ENCODE assay signal across 8 mouse cellular contexts in genomic region chr9:88480120-88480519, GRCm38 (mm10). TPM values are rescaled to one million over a fixed set of nuclear protein-coding genes. Genes with fewer than 3 reads are reported as not detected.
DNase-seq lines count a peak whose midpoint lies in the region; ATAC-seq and TF ChIP-seq lines count a peak whose summit lies in the region.

No protein-coding gene starts in this region.

- DNase-seq in kidney, adult 2 months = peak; percentile 2
- no peak for DNase-seq in kidney, adult 18-20 months
- DNase-seq in midbrain, embryonic 14.5 days = no peak
- DNase-seq in thymus, postnatal 14 days = no peak
- DNase-seq in left cerebral cortex, postnatal 14 days (ENCODE audit: low spot score in 2 of 2) = no peak
- DNase-seq in retina, embryonic 14.5 days (ENCODE audit: low spot score) = no peak

- TF ChIP-seq POLR2A in kidney, adult 2 months (IDR thresholded peaks at IDR 0.05; ENCODE audit: low read depth, low read length) = no peak
- TF ChIP-seq POLR2A in bone marrow, adult 2 months (IDR thresholded peaks at IDR 0.05; ENCODE audit: borderline replicate concordance, control insufficient read depth, low read depth, low read length) = no peak

- WGBS in kidney, adult 2 months = 0% methylated on average over 1 of the region's 1 CpGs
- 2% methylated on average over 1 of the region's 1 CpGs for WGBS in bone marrow, adult 2 months
- 5% methylated on average over 1 of the region's 1 CpGs for WGBS in hindbrain, embryonic 15.5 days
- 8% methylated on average over 1 of the region's 1 CpGs for WGBS in midbrain, embryonic 14.5 days

- ATAC-seq in hindbrain, embryonic 15.5 days (ENCODE audit: low FRiP score, low read depth) = no peak
- ATAC-seq in midbrain, embryonic 14.5 days (ENCODE audit: low FRiP score, low TSS enrichment) = no peak

- no peaks in the 10 kb centered on the region for H3K9me3 ChIP-seq in hindbrain, embryonic 15.5 days
- H3K9me3 ChIP-seq in midbrain, embryonic 14.5 days (ENCODE audit: control insufficient read depth, low read length) = no peaks in the 10 kb centered on the region

- peak overlapping the region; percentile 64 for H3K4me2 ChIP-seq in hindbrain, embryonic 15.5 days
- H3K4me2 ChIP-seq in midbrain, embryonic 14.5 days (ENCODE audit: low read length) = peak overlapping the region; percentile 84

- H3K4me3 ChIP-seq in kidney, adult 2 months (ENCODE audit: insufficient read depth, low read depth, low read length) = no peak overlapping the region
- peak overlapping the region; percentile 22 for H3K4me3 ChIP-seq in bone marrow, adult 2 months (replicated peaks; ENCODE audit: control insufficient read depth, low read depth, low read length)
- H3K4me3 ChIP-seq in hindbrain, embryonic 15.5 days = peak overlapping the region; percentile 93
- peak overlapping the region; percentile 99 for H3K4me3 ChIP-seq in midbrain, embryonic 14.5 days (replicated peaks; ENCODE audit: low read depth, low read length)

- H3K27ac ChIP-seq in kidney, adult 2 months (ENCODE audit: insufficient read depth, low read depth, low read length) = no peak overlapping the region
- no peak overlapping the region for H3K27ac ChIP-seq in bone marrow, adult 2 months (ENCODE audit: control insufficient read depth, insufficient read depth, low read depth, low read length, poor library complexity)
- no peak overlapping the region for H3K27ac ChIP-seq in hindbrain, embryonic 15.5 days (replicated peaks)
- H3K27ac ChIP-seq in midbrain, embryonic 14.5 days (replicated peaks; ENCODE audit: low read depth, low read length) = no peak overlapping the region

- H3K4me1 ChIP-seq in kidney, adult 2 months (ENCODE audit: control insufficient read depth, insufficient read depth, low read length) = no peaks in the 10 kb centered on the region; the same call in 1 of the 2 replicates
- H3K4me1 ChIP-seq in bone marrow, adult 2 months (ENCODE audit: control insufficient read depth, insufficient read depth, low read length) = no peaks in the 10 kb centered on the region
- H3K4me1 ChIP-seq in hindbrain, embryonic 15.5 days (replicated peaks) = peaks cover 34% of the 10 kb centered on the region
- peaks cover 19% of the 10 kb centered on the region for H3K4me1 ChIP-seq in midbrain, embryonic 14.5 days (ENCODE audit: control insufficient read depth, insufficient read depth, low read length)

- no peaks in the 10 kb centered on the region for H3K27me3 ChIP-seq in kidney, adult 2 months (replicated peaks; ENCODE audit: control insufficient read depth, insufficient read depth, low read length)
- no peaks in the 10 kb centered on the region for H3K27me3 ChIP-seq in hindbrain, embryonic 15.5 days
- H3K27me3 ChIP-seq in midbrain, embryonic 14.5 days (ENCODE audit: control insufficient read depth, insufficient read depth, low read length) = no peaks in the 10 kb centered on the region

- no peak for TF ChIP-seq CTCF in kidney, adult 2 months (conservative IDR thresholded peaks at IDR 0.05; ENCODE audit: insufficient read depth, insufficient read length, low read depth, low read length)
- TF ChIP-seq CTCF in bone marrow, adult 2 months (IDR thresholded peaks at IDR 0.05; ENCODE audit: control insufficient read depth, insufficient read depth, low read length) = no peak

- intact Hi-C loops in left cerebral cortex, postnatal 14 days (cut with DNase I) = loop anchor here (5.0 kb wide), 1 partner anchor 43 kb away; the partner anchor contains the start of gene Snx14

- peak overlapping the region; percentile 11 for H3K9ac ChIP-seq in hindbrain, embryonic 15.5 days
- H3K9ac ChIP-seq in midbrain, embryonic 14.5 days (replicated peaks; ENCODE audit: low read length) = peak overlapping the region; percentile 95

- H3K36me3 ChIP-seq in kidney, adult 2 months (ENCODE audit: control insufficient read depth, insufficient read depth, low read length) = no peaks in the 10 kb centered on the region; the same call in none of the 2 replicates
- H3K36me3 ChIP-seq in hindbrain, embryonic 15.5 days = peaks cover 13% of the 10 kb centered on the region
- H3K36me3 ChIP-seq in midbrain, embryonic 14.5 days (ENCODE audit: control insufficient read depth, insufficient read depth, low read length) = peaks cover 34% of the 10 kb centered on the region

RNA-seq across cellular contexts. Expression of gene Syncrip, which starts 2.3 kb away (rescaled TPM):
- polyA plus RNA-seq in kidney, adult 2 months (2012; rRNA removed) = 3.1 and 7.2 TPM in 2 replicates
- polyA plus RNA-seq in bone marrow, adult 2 months (2011; ENCODE audit: insufficient read depth, insufficient read length, low replicate concordance, missing spikeins) = 80.2 and 101 TPM in 2 replicates
- polyA plus RNA-seq in hindbrain, embryonic 15.5 days (2015; fragmentation: Nextera tagmentation; extraction: Ambion mirVana) = 71.2 and 77.0 TPM in 2 replicates
- 85.3 and 117 TPM in 2 replicates for polyA plus RNA-seq in midbrain, embryonic 14.5 days (2014; fragmentation: Nextera tagmentation; extraction: Ambion mirVana)
- 10 to 100 TPM; 69.9 to 72.5 TPM for total RNA-seq in left cerebral cortex, postnatal 14 days (2021)

RNA-seq across cellular contexts. Expression of gene Gm20537, which starts 23.7 kb away (rescaled TPM):
- polyA plus RNA-seq in kidney, adult 2 months (2012; rRNA removed) = 0.41 and 0.75 TPM in 2 replicates
- polyA plus RNA-seq in bone marrow, adult 2 months (2011; ENCODE audit: insufficient read depth, insufficient read length, low replicate concordance, missing spikeins) = 2.1 TPM in 1 of 2 replicates, not detected in the other
- 0.49 and 0.57 TPM in 2 replicates for polyA plus RNA-seq in hindbrain, embryonic 15.5 days (2015; fragmentation: Nextera tagmentation; extraction: Ambion mirVana)
- polyA plus RNA-seq in midbrain, embryonic 14.5 days (2014; fragmentation: Nextera tagmentation; extraction: Ambion mirVana) = 1.3 TPM in 1 of 2 replicates, not detected in the other
- 1 to 10 TPM in 1 of 2 experiments, not detected in 1; 2.1 TPM for total RNA-seq in left cerebral cortex, postnatal 14 days (2021)

RNA-seq across cellular contexts. Expression of gene Snx14, which starts 41.4 kb away (rescaled TPM):
- 12.7 and 15.8 TPM in 2 replicates for polyA plus RNA-seq in kidney, adult 2 months (2012; rRNA removed)
- 2.5 and 8.9 TPM in 2 replicates for polyA plus RNA-seq in bone marrow, adult 2 months (2011; ENCODE audit: insufficient read depth, insufficient read length, low replicate concordance, missing spikeins)
- polyA plus RNA-seq in hindbrain, embryonic 15.5 days (2015; fragmentation: Nextera tagmentation; extraction: Ambion mirVana) = 34.0 and 36.0 TPM in 2 replicates
- polyA plus RNA-seq in midbrain, embryonic 14.5 days (2014; fragmentation: Nextera tagmentation; extraction: Ambion mirVana) = 24.2 and 31.8 TPM in 2 replicates
- 10 to 100 TPM; 49.7 to 51.1 TPM for total RNA-seq in left cerebral cortex, postnatal 14 days (2021)
